ENCODE assay signal across 9 mouse cellular contexts in genomic region chr16:31493991-31494390, GRCm38 (mm10).
DNase-seq lines count a peak whose midpoint lies in the region; ATAC-seq lines count a peak whose summit lies in the region.
"Had no signal": no experiment of that assay in that cellular context is flagged by ENCODE, and none has a peak within 500 bp of the region (broad histone marks: within the 10 kb centered on the region; RNA-seq: fewer than 3 reads in every experiment).

No protein-coding gene starts in this region.

- no peaks in the 10 kb centered on the region for H3K27me3 ChIP-seq in kidney, embryonic 16.5 days (ENCODE audit: insufficient read depth, low read length)
- H3K27me3 ChIP-seq in intestine, embryonic 15.5 days (replicated peaks) = no peaks in the 10 kb centered on the region
- H3K27me3 ChIP-seq: lung, embryonic 15.5 days had no signal

- no peak for ATAC-seq in kidney, embryonic 16.5 days (ENCODE audit: low FRiP score, low TSS enrichment)
- ATAC-seq in CD4-positive, CD25-positive, alpha-beta regulatory T cell, adult 4 months = no peak
- no peak for ATAC-seq in intestine, embryonic 15.5 days

- intact Hi-C loops in left cerebral cortex, postnatal 4 days (cut with DNase I) = no loop called here

- H3K9me3 ChIP-seq in kidney, embryonic 16.5 days (ENCODE audit: low read length) = no peaks in the 10 kb centered on the region
- H3K9me3 ChIP-seq in intestine, embryonic 15.5 days = no peaks in the 10 kb centered on the region
- H3K9me3 ChIP-seq: lung, embryonic 15.5 days had no signal

- H3K4me1 ChIP-seq in kidney, embryonic 16.5 days (ENCODE audit: insufficient read depth, low read length) = peaks cover 9% of the 10 kb centered on the region
- H3K4me1 ChIP-seq in intestine, embryonic 15.5 days (replicated peaks) = peaks cover 10% of the 10 kb centered on the region; the same call in 1 of the 2 replicates

- no peak overlapping the region for H3K27ac ChIP-seq in kidney, embryonic 16.5 days (ENCODE audit: low read length)
- H3K27ac ChIP-seq in intestine, embryonic 15.5 days = no peak overlapping the region

- H3K36me3 ChIP-seq in kidney, embryonic 16.5 days (ENCODE audit: insufficient read depth, low read length) = no peaks in the 10 kb centered on the region
- no peaks in the 10 kb centered on the region for H3K36me3 ChIP-seq in intestine, embryonic 15.5 days
- H3K36me3 ChIP-seq: lung, embryonic 15.5 days had no signal

- WGBS in kidney, embryonic 16.5 days = 68% methylated on average over 6 of the region's 6 CpGs
- 66% methylated on average over 6 of the region's 6 CpGs for WGBS in intestine, embryonic 15.5 days

- no peak overlapping the region for H3K9ac ChIP-seq in kidney, embryonic 16.5 days (replicated peaks; ENCODE audit: low read length)
- no peak overlapping the region for H3K9ac ChIP-seq in intestine, embryonic 15.5 days
- H3K9ac ChIP-seq: lung, embryonic 15.5 days had no signal

- no peak overlapping the region for H3K4me3 ChIP-seq in kidney, embryonic 16.5 days (ENCODE audit: low read length)
- H3K4me3 ChIP-seq in intestine, embryonic 15.5 days (replicated peaks) = no peak overlapping the region
- H3K4me3 ChIP-seq: lung, embryonic 15.5 days had no signal

- peak; percentile 37 for DNase-seq in kidney, adult 18-20 months
- DNase-seq in cerebellum, adult 18-20 months = peak; percentile 67 to 77
- peak; percentile 39 for DNase-seq in gastrocnemius, postnatal 25 days
- peak; percentile 59 for DNase-seq in left cerebral cortex, postnatal 4 days
- DNase-seq in frontal cortex, postnatal 36 days (ENCODE audit: low spot score in 2 of 2) = no peak

- no peak overlapping the region for H3K4me2 ChIP-seq in kidney, embryonic 16.5 days (replicated peaks; ENCODE audit: low read depth, low read length)
- no peak overlapping the region for H3K4me2 ChIP-seq in intestine, embryonic 15.5 days (replicated peaks)

Comparison
In these comparisons a context has a peak if more than half of its experiments do, and no peak if none do; other contexts are left out.
1. DNase-seq: peak in kidney, adult 18-20 months (single experiment), cerebellum, adult 18-20 months (2 of 2), gastrocnemius, postnatal 25 days (single experiment) and left cerebral cortex, postnatal 4 days (single experiment); none in frontal cortex, postnatal 36 days (0 of 2).